Mouse (Mus musculus) neural tube, embryonic 15.5 days (tissue): ENCODE measurements around the gene Aarsd1. TPM values are rescaled to one million over a fixed set of nuclear protein-coding genes. Genes with fewer than 3 reads are reported as not detected.

Experiments used
- ATAC-seq: fragments of 200-750 bp; cut with Nextera tagmentation; 2 replicates; pipeline ENCODE4 v1.8.0; 2017; ENCODE audit warnings: mild to moderate bottlenecking, moderate TSS enrichment, moderate library complexity; ENCODE audit not compliant: low FRiP score
- H3K27ac ChIP-seq: fragments of 300-500 bp; sonication (generic); replicated peaks from 2 replicates; pipeline ENCODE4 v1.5.1; 2015; ENCODE audit warnings: mild to moderate bottlenecking, inconsistent platforms
- H3K27me3 ChIP-seq: fragments of 300-500 bp; sonication (generic); replicated peaks from 2 replicates; pipeline ENCODE4 v1.6.1; 2015; ENCODE audit warnings: inconsistent platforms
- H3K36me3 ChIP-seq: fragments of 300-500 bp; sonication (generic); 2 replicates; pipeline ENCODE4 v1.6.1; 2015; ENCODE audit warnings: inconsistent platforms
- H3K4me1 ChIP-seq: fragments of 300-500 bp; sonication (generic); 2 replicates; pipeline ENCODE4 v1.6.1; 2015; ENCODE audit warnings: inconsistent platforms
- H3K4me2 ChIP-seq: fragments of 300-500 bp; sonication (generic); 2 replicates; pipeline ENCODE4 v1.6.1; 2015; ENCODE audit warnings: inconsistent platforms, mild to moderate bottlenecking, moderate library complexity
- H3K4me3 ChIP-seq: fragments of 300-500 bp; sonication (generic); replicated peaks from 2 replicates; pipeline ENCODE4 v1.5.1; 2015; ENCODE audit warnings: mild to moderate bottlenecking, inconsistent platforms
- H3K9ac ChIP-seq: fragments of 300-500 bp; sonication (generic); replicated peaks from 2 replicates; pipeline ENCODE4 v1.6.1; 2015; ENCODE audit warnings: mild to moderate bottlenecking, inconsistent platforms
- H3K9me3 ChIP-seq: fragments of 300-500 bp; sonication (generic); replicated peaks from 2 replicates; pipeline ENCODE4 v1.6.1; 2016; ENCODE audit warnings: inconsistent platforms
- WGBS: fragments of 180-500 bp; shearing (Covaris S2); methylation state at CpG from one replicate; pipeline ENCODE4 v1.1.7; 2015; ENCODE audit warnings: mixed read lengths; 5-methylcytosine and 5-hydroxymethylcytosine counted together
- microRNA-seq: library from miRNA; unstranded; fragments of <30 nt; microRNA quantifications from one replicate; pipeline ENCODE4, GENCODE M21; 2017
- polyA plus RNA-seq: library from polyadenylated mRNA; unstranded; fragments of >200 nt; fragmentation: Nextera tagmentation; extraction: Ambion mirVana; gene quantifications from 2 replicates; pipeline ENCODE4 v1.2.1, GENCODE M21; 2015

Gene Aarsd1
- polyA plus RNA-seq, 1 experiment from 2014 or later: 88.1 TPM

GRCm38 (mm10) chr11:101364531-101364931 lies 52.9 kb downstream of the Aarsd1 start:
- ATAC-seq: no peak
- no peaks in the 10 kb centered on the region for H3K4me1 ChIP-seq
- no peak overlapping the region for H3K4me3 ChIP-seq
- WGBS: 83% methylated on average over 5 of the region's 5 CpGs
- H3K9ac ChIP-seq: no peak overlapping the region
- no peak overlapping the region for H3K27ac ChIP-seq
- H3K27me3 ChIP-seq: no peaks in the 10 kb centered on the region
- H3K4me2 ChIP-seq: no peak overlapping the region
- H3K9me3 ChIP-seq: no peaks in the 10 kb centered on the region
- no peaks in the 10 kb centered on the region for H3K36me3 ChIP-seq

- no peak overlapping the region for H3K27ac ChIP-seq
- H3K27me3 ChIP-seq: no peaks in the 10 kb centered on the region
- no peak overlapping the region for H3K4me3 ChIP-seq
- no peaks in the 10 kb centered on the region for H3K36me3 ChIP-seq
- H3K9ac ChIP-seq: no peak overlapping the region
- H3K4me2 ChIP-seq: no peak overlapping the region
- no peaks in the 10 kb centered on the region for H3K9me3 ChIP-seq
- WGBS: 75% methylated on average over 3 of the region's 3 CpGs
- H3K4me1 ChIP-seq: no peaks in the 10 kb centered on the region
- ATAC-seq: no peak
These were observed 56.7 kb downstream of the Aarsd1 start for GRCm38 (mm10) chr11:101360651-101361113.

GRCm38 (mm10) chr11:101359776-101360175 lies 57.6 kb downstream of the Aarsd1 start:
- ATAC-seq: no peak
- Histone ChIP-seq H3K4me1 (no peaks in the 10 kb centered on the region), H3K27ac (no peak overlapping the region), H3K36me3 (no peaks in the 10 kb centered on the region), H3K9me3 (no peaks in the 10 kb centered on the region), H3K9ac (no peak overlapping the region), H3K4me2 (no peak overlapping the region), H3K27me3 (no peaks in the 10 kb centered on the region), H3K4me3 (no peak overlapping the region)
- WGBS: 76% methylated on average over 9 of the region's 9 CpGs

GRCm38 (mm10) chr11:101357505-101358182 lies 59.8 kb downstream of the Aarsd1 start:
- H3K36me3 ChIP-seq: no peaks in the 10 kb centered on the region
- H3K9ac ChIP-seq: no peak overlapping the region
- ATAC-seq: no peak
- no peaks in the 10 kb centered on the region for H3K9me3 ChIP-seq
- 84% methylated on average over 3 of the region's 3 CpGs for WGBS
- H3K27me3 ChIP-seq: no peaks in the 10 kb centered on the region
- no peak overlapping the region for H3K4me3 ChIP-seq
- no peaks in the 10 kb centered on the region for H3K4me1 ChIP-seq
- no peak overlapping the region for H3K4me2 ChIP-seq
- H3K27ac ChIP-seq: no peak overlapping the region

Small RNA genes within 50 kb of the gene (microRNA-seq; reads per million reads assigned to microRNA genes)
- gene Mir6929: not detected

Other genes starting within 250 kb of the Aarsd1 start
- 11.2 and 12.3 TPM in 2 replicates for gene Cntnap1, start 247.1 kb downstream of the Aarsd1 start, polyA plus RNA-seq
- 9.2 and 9.5 TPM in 2 replicates for gene Plekhh3, start 246.3 kb downstream of the Aarsd1 start, polyA plus RNA-seq
- gene Ccr10, start 242.2 kb downstream of the Aarsd1 start, polyA plus RNA-seq: 0.51 and 0.70 TPM in 2 replicates
- 25.4 and 26.1 TPM in 2 replicates for gene Ezh1, start 191.2 kb downstream of the Aarsd1 start, polyA plus RNA-seq
- gene Ramp2, start 171.6 kb downstream of the Aarsd1 start, polyA plus RNA-seq: 105 and 107 TPM in 2 replicates
- 123 and 128 TPM in 2 replicates for gene Vps25, start 163.9 kb downstream of the Aarsd1 start, polyA plus RNA-seq
- gene Wnk4, start 157.0 kb downstream of the Aarsd1 start, polyA plus RNA-seq: 5.1 and 7.0 TPM in 2 replicates
- gene Cntd1, start 138.6 kb downstream of the Aarsd1 start, polyA plus RNA-seq: 0.77 and 0.80 TPM in 2 replicates
- gene Coa3, start 138.5 kb downstream of the Aarsd1 start, polyA plus RNA-seq: 213 and 237 TPM in 2 replicates
- 172 and 175 TPM in 2 replicates for gene Becn1, start 115.3 kb downstream of the Aarsd1 start, polyA plus RNA-seq
- gene Psme3, start 101.4 kb downstream of the Aarsd1 start, polyA plus RNA-seq: 108 and 123 TPM in 2 replicates
- 1.5 and 1.7 TPM in 2 replicates for gene Aoc2, start 92.6 kb downstream of the Aarsd1 start, polyA plus RNA-seq
- 0.20 and 0.38 TPM in 2 replicates for gene Aoc3, start 87.0 kb downstream of the Aarsd1 start, polyA plus RNA-seq
- not detected in 2 replicates for gene G6pc, start 50.1 kb downstream of the Aarsd1 start, polyA plus RNA-seq
- gene Gm27029, start 7.2 kb upstream of the Aarsd1 start, polyA plus RNA-seq: 7.7 and 10.6 TPM in 2 replicates
- 28.7 and 29.0 TPM in 2 replicates for gene Rundc1, start 7.5 kb upstream of the Aarsd1 start, polyA plus RNA-seq
- 4.3 and 4.5 TPM in 2 replicates for gene Ptges3l, start 7.7 kb upstream of the Aarsd1 start, polyA plus RNA-seq
- 245 and 254 TPM in 2 replicates for gene Rpl27, start 24.7 kb upstream of the Aarsd1 start, polyA plus RNA-seq
- 3.9 and 17.0 TPM in 2 replicates for gene Ifi35, start 30.8 kb upstream of the Aarsd1 start, polyA plus RNA-seq
- 63.6 and 71.7 TPM in 2 replicates for gene Rnd2, start 47.4 kb upstream of the Aarsd1 start, polyA plus RNA-seq
- gene Vat1, start 48.6 kb upstream of the Aarsd1 start, polyA plus RNA-seq: 95.4 and 105 TPM in 2 replicates
- gene Brca1, start 134.3 kb upstream of the Aarsd1 start, polyA plus RNA-seq: 1.4 and 4.1 TPM in 2 replicates
- 78.7 and 80.3 TPM in 2 replicates for gene Nbr1, start 134.5 kb upstream of the Aarsd1 start, polyA plus RNA-seq
- 4.4 and 5.9 TPM in 2 replicates for gene Tmem106a, start 164.6 kb upstream of the Aarsd1 start, polyA plus RNA-seq
- not detected in 2 replicates for gene Gm11634, start 181.6 kb upstream of the Aarsd1 start, polyA plus RNA-seq
- 14.1 and 19.8 TPM in 2 replicates for gene Rdm1, start 209.6 kb upstream of the Aarsd1 start, polyA plus RNA-seq
- gene Arl4d, start 247.9 kb upstream of the Aarsd1 start, polyA plus RNA-seq: 8.1 and 9.1 TPM in 2 replicates